Mouse (Mus musculus) monocyte, adult 5-6 weeks (primary cell): ENCODE data around the gene Fcgr4. TPM values are rescaled to one million over a fixed set of nuclear protein-coding genes. Genes with fewer than 3 reads are reported as not detected.
"Not testable (repeated sequence)": the region's sequence is repeated elsewhere in the genome, so short reads cannot be mapped to it uniquely, and the experiment has no call there.

Experiments used
- ATAC-seq: fragments of 153-309, 156-312 bp; replicated peaks from 2 replicates; pipeline ENCODE4 v1.8.0; 2017; ENCODE audit warnings: mild to moderate bottlenecking; ENCODE audit not compliant: low TSS enrichment, insufficient number of reproducible peaks, severe bottlenecking, poor library complexity, low FRiP score
- total RNA-seq: library from RNA; stranded (forward); fragments of 200-1000, 200-491, 200-594 nt; gene quantifications from 3 replicates; pipeline ENCODE4 v1.2.3, GENCODE M21; 2017

Gene Fcgr4
- total RNA-seq, result 364 to 612 TPM (median 571 TPM) in 3 replicates

- peak; percentile 38 for ATAC-seq
Observed at GRCm38 (mm10) chr1:171018737-171019136, at the start of gene Fcgr4. Gene Fcgr4 (plus strand): TSS chr1:171018920.

- no peak for ATAC-seq
Observed at GRCm38 (mm10) chr1:170972494-170972893, 46.2 kb upstream of the Fcgr4 start.

DNA sequence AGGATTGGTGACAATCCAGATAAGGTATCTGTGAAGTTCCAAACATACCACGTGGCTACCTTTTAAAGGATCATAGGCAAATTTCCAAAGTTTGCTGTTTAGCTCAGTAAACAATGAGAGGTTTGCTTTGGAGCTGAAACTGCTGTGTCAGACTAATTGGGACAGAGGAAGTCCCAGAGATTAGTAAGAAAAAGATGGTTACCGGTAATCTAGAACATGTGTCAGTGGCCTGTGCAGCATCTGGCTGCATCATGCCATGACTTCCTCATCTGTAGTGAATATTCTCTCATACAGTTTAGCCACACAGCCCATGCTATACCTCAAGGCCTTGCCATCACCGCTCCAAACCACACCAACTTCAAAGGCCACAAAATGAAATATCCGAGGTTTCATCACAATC lies 45.8 kb upstream of the Fcgr4 start:
- peak; percentile 65 for ATAC-seq

- ATAC-seq, result no peak
Observed at GRCm38 (mm10) chr1:170974171-170974570, 44.5 kb upstream of the Fcgr4 start.

GRCm38 (mm10) chr1:170974736-170975135 lies 44.0 kb upstream of the Fcgr4 start:
- no peak for ATAC-seq

GRCm38 (mm10) chr1:170975350-170975749 lies 43.4 kb upstream of the Fcgr4 start:
- not testable (repeated sequence) for ATAC-seq

GRCm38 (mm10) chr1:170975751-170976161 lies 43.0 kb upstream of the Fcgr4 start:
- ATAC-seq, result peak; percentile 77

DNA sequence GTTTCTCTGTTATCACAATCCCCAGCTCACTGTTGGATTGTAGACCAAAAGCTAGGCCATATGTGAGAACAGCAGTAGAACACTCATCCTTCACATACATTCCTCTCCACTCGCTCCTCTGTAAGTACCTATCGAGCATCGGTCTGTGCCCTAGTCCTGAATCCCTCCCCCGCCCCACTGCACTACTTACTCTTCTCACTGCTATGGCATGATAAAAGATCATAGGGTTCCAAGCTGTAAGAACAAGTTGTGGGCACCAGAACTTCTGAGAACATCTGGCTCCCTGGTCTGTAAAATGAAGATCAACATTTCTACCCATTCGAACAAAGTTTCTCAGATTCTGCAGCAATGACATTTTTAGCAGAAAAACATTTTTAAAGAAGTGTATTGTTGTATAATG lies 42.3 kb upstream of the Fcgr4 start, which contains the start of gene Fcgr2b:
TSS of gene Fcgr2b (minus strand) at position 101 of the 400 bp plus-strand sequence.
- no peak for ATAC-seq

- ATAC-seq, result 0 out of 2 replicates have a peak, but pooled peaks have one; percentile 32
Observed at GRCm38 (mm10) chr1:170978601-170979000, 40.1 kb upstream of the Fcgr4 start.

- ATAC-seq, result not testable (repeated sequence)
Observed at GRCm38 (mm10) chr1:170981679-170982078, 37.0 kb upstream of the Fcgr4 start.

- ATAC-seq, result no peak
Observed at GRCm38 (mm10) chr1:170982301-170982700, 36.4 kb upstream of the Fcgr4 start.

DNA sequence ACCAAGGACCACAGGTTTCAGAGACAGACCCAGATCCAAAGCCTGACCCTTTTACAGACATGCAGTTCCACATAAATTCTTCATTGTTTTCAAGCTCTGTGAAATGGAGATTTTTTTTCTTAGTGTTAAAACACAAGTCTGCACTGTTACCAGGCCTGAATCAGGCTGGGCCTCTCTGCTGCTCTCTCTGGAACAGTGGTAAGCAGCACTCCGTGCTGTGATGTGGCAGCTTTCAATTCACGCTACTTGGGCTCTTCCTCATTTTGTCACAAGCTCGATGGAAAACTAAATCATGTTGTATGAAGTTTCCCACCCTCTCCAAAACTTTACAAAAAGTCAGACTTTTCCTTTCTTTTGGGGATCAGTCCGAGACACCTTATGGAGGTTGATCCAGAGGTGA lies 35.7 kb upstream of the Fcgr4 start:
- no peak for ATAC-seq

GRCm38 (mm10) chr1:170985092-170985491 lies 33.6 kb upstream of the Fcgr4 start:
- 0 out of 2 replicates have a peak, but pooled peaks have one; percentile 34 for ATAC-seq

DNA sequence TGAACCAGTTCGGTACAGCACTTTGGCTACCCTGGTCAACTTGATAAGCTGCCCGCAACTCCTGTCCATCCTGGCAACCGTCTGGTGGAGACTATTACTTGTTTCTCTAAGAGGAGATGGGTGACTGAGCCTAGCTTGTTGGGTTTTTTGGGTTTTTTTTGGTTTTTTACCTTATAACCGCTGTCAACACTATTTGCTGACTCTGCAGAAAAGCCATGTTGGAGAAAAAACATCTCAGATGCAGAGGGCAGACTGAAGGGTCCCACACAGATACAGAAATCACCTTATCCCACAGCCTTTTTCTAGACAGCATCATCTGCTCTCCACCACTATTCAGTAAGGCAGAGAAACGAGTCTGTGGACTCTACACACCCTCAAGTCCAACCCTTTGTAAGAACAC lies 32.9 kb upstream of the Fcgr4 start:
- ATAC-seq, result no peak

DNA sequence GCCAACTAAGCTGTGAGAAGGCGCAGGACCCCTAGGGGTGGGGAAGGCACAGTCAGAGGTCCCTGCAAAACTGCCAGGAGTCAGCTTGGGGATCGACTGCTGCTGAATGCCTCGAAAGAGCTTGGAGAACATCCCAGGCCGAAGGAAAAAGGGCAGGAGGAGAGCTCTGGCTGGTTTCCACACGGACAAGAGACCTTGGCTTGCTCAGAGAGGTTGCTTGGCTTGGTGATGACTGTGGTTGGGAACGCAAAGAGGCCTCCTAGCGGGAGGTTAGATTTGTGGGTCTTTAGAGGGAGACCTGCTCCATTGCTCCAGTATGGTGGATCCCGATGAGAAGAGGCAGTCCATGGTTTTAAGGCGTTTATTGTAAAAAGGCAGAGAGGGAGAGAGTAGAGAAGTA lies 29.1 kb upstream of the Fcgr4 start:
- no peak for ATAC-seq

DNA sequence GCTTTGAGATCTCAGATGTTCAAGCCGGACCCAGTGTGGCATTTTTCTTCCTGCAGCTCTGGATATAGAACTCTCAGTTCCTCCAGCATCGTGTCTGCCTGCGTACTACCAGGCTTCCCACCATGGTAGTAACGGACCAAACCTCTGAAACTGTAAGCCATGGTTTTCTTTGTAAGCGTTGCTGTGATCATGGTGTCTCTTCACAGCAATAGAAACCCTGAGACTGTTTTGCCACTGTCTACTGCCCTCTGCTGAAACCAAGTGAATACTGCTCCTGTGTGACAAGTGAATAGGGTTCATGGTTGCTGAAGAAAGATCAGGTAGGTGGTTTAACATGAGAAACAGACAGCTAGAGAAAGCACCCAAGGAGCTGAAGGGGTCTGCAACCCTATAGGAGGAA lies 26.2 kb upstream of the Fcgr4 start:
- peak; percentile 84 for ATAC-seq

DNA sequence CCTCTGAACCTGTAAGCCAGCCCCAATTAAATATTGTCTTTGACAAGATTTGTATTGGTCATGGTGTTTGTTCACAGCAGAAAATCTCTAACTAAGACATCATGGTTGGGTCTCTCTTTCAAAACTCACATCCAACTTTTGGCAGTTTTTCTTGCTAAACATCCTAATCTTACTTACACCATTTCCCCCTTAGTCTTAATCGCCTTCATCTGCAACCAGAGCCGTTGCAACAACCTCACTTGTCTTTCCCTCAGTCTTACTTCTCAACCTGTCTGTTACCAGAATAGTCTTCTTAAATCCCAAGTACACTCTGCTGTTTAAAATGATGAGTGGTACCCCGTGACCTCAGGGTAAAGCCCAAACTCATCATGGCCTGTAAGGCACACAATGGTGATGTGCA lies 22.7 kb upstream of the Fcgr4 start:
- ATAC-seq, result no peak

DNA sequence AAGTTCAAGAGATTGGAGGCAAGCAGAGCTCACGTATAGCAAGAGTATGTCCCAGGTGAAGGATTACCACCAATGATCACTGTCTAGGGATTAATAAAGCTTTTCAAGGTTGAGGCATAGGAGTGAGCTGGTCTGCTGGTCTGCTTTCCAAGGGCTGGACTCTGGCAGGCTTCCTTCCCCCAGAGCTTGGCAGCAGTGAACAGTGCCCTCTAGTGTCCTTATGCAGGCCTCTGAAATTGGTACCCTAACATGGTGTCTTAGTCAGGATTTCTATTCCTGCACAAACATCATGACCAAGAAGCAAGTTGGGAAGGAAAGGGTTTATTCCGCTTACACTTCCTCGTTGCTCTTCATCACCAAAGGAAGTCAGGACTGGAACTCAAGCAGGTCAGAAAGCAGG lies 22.0 kb upstream of the Fcgr4 start:
- ATAC-seq, result peak; percentile 54; the same call in 1 of the 2 replicates

DNA sequence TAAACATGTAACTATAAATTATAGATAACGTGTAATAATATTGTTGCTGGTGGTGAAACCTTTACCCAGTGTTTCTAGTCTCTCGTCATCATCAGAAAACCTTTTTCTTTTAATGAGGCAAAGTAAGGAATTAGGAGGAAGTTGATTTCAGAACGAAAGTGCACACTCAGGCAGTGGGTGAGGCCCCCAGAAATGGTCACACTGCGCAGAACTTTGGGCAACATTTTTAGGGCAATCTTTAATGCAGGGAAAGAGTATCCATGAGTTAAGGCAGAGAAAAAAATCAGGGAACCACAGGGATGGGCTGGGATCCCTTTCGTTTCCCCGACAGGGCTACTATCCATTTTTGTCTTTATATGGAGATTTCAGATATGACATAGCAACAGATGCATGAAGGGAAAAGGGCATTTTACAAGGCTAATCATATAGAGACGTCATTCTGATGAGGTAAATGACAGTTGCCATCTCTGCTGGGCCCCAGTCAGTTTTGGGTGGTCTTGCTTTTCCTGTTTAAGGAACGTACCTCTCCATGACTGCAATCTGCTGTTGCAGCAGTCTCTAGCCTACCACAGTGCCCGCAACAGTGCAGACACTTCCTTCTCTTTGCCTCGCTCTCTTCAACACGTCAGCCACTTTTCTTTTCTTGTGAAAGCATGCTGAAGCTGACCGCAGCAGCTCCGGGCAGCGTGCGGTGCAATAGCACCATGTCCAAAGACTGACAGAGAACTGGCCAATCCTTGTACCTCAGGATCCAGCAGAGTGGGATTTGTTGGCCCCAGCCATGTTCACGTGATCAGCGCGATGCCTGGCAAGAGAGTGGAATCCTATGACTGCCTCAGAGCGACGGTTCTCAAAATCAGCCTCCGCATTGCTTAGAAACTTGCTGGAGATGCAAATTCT lies 20.7 kb upstream of the Fcgr4 start:
- ATAC-seq, result peak; percentile 87

- ATAC-seq, result no peak
Observed at GRCm38 (mm10) chr1:170999811-171000210, 18.9 kb upstream of the Fcgr4 start.
